Mouse (Mus musculus): Measurements from ENCODE around the gene Gstp3. TPM values are rescaled to one million over a fixed set of nuclear protein-coding genes. Genes with fewer than 3 reads are reported as not detected.

Gstp3 gene
- polyA plus RNA-seq, 1 experiment from 2014 or later: not detected

Other genes with a start within 250 kb of the Gstp3 start
- 56.1 and 56.3 TPM in 2 replicates for gene Chka, start 207.8 kb downstream of the Gstp3 start, polyA plus RNA-seq (2015; fragmentation: Nextera tagmentation; extraction: Ambion mirVana)
- 18.9 and 21.2 TPM in 2 replicates for gene Tcirg1, start 152.4 kb downstream of the Gstp3 start, polyA plus RNA-seq (2015; fragmentation: Nextera tagmentation; extraction: Ambion mirVana)
- gene Ndufs8, start 146.8 kb downstream of the Gstp3 start, polyA plus RNA-seq (2015; fragmentation: Nextera tagmentation; extraction: Ambion mirVana): 307 and 320 TPM in 2 replicates
- gene Aldh3b1, start 129.8 kb downstream of the Gstp3 start, polyA plus RNA-seq (2015; fragmentation: Nextera tagmentation; extraction: Ambion mirVana): 2.2 and 3.1 TPM in 2 replicates
- 12.4 and 14.1 TPM in 2 replicates for gene Unc93b1, start 124.4 kb downstream of the Gstp3 start, polyA plus RNA-seq (2015; fragmentation: Nextera tagmentation; extraction: Ambion mirVana)
- not detected in 2 replicates for gene Aldh3b3, start 100.9 kb downstream of the Gstp3 start, polyA plus RNA-seq (2015; fragmentation: Nextera tagmentation; extraction: Ambion mirVana)
- gene Aldh3b2, start 87.2 kb downstream of the Gstp3 start, polyA plus RNA-seq (2015; fragmentation: Nextera tagmentation; extraction: Ambion mirVana): 0.44 and 0.66 TPM in 2 replicates
- 2.9 and 3.1 TPM in 2 replicates for gene Acy3, start 73.0 kb downstream of the Gstp3 start, polyA plus RNA-seq (2015; fragmentation: Nextera tagmentation; extraction: Ambion mirVana)
- gene Tbx10, start 66.8 kb downstream of the Gstp3 start, polyA plus RNA-seq (2015; fragmentation: Nextera tagmentation; extraction: Ambion mirVana): 0.67 and 0.89 TPM in 2 replicates
- 22.6 and 25.5 TPM in 2 replicates for gene Nudt8, start 59.0 kb downstream of the Gstp3 start, polyA plus RNA-seq (2015; fragmentation: Nextera tagmentation; extraction: Ambion mirVana)
- gene Gm49405, start 58.9 kb downstream of the Gstp3 start, polyA plus RNA-seq (2015; fragmentation: Nextera tagmentation; extraction: Ambion mirVana): 3.5 and 4.3 TPM in 2 replicates
- 4.9 and 6.6 TPM in 2 replicates for gene Doc2g, start 56.3 kb downstream of the Gstp3 start, polyA plus RNA-seq (2015; fragmentation: Nextera tagmentation; extraction: Ambion mirVana)
- gene Ndufv1, start 46.8 kb downstream of the Gstp3 start, polyA plus RNA-seq (2015; fragmentation: Nextera tagmentation; extraction: Ambion mirVana): 265 and 277 TPM in 2 replicates
- gene Gstp1, start 21.6 kb downstream of the Gstp3 start, polyA plus RNA-seq (2015; fragmentation: Nextera tagmentation; extraction: Ambion mirVana): 569 and 604 TPM in 2 replicates
- 2.5 and 2.6 TPM in 2 replicates for gene Gstp2, start 13.5 kb downstream of the Gstp3 start, polyA plus RNA-seq (2015; fragmentation: Nextera tagmentation; extraction: Ambion mirVana)
- gene Cabp2, start 22.0 kb upstream of the Gstp3 start, polyA plus RNA-seq (2015; fragmentation: Nextera tagmentation; extraction: Ambion mirVana): not detected in 2 replicates
- 85.4 and 86.4 TPM in 2 replicates for gene Cdk2ap2, start 37.6 kb upstream of the Gstp3 start, polyA plus RNA-seq (2015; fragmentation: Nextera tagmentation; extraction: Ambion mirVana)
- gene Pitpnm1, start 40.4 kb upstream of the Gstp3 start, polyA plus RNA-seq (2015; fragmentation: Nextera tagmentation; extraction: Ambion mirVana): 87.3 and 91.9 TPM in 2 replicates
- gene Aip, start 66.3 kb upstream of the Gstp3 start, polyA plus RNA-seq (2015; fragmentation: Nextera tagmentation; extraction: Ambion mirVana): 109 and 113 TPM in 2 replicates
- not detected in 2 replicates for gene Gpr152, start 80.2 kb upstream of the Gstp3 start, polyA plus RNA-seq (2015; fragmentation: Nextera tagmentation; extraction: Ambion mirVana)
- gene Cabp4, start 84.5 kb upstream of the Gstp3 start, polyA plus RNA-seq (2015; fragmentation: Nextera tagmentation; extraction: Ambion mirVana): 0.24 and 0.29 TPM in 2 replicates
- gene Coro1b, start 89.0 kb upstream of the Gstp3 start, polyA plus RNA-seq (2015; fragmentation: Nextera tagmentation; extraction: Ambion mirVana): 116 and 122 TPM in 2 replicates
- gene Ptprcap, start 94.0 kb upstream of the Gstp3 start, polyA plus RNA-seq (2015; fragmentation: Nextera tagmentation; extraction: Ambion mirVana): 0.41 and 0.63 TPM in 2 replicates
- gene Rps6kb2, start 103.8 kb upstream of the Gstp3 start, polyA plus RNA-seq (2015; fragmentation: Nextera tagmentation; extraction: Ambion mirVana): 54.1 and 57.0 TPM in 2 replicates
- gene Carns1, start 115.9 kb upstream of the Gstp3 start, polyA plus RNA-seq (2015; fragmentation: Nextera tagmentation; extraction: Ambion mirVana): 6.5 and 7.9 TPM in 2 replicates
- 0.54 and 1.1 TPM in 2 replicates for gene Tbc1d10c, start 131.7 kb upstream of the Gstp3 start, polyA plus RNA-seq (2015; fragmentation: Nextera tagmentation; extraction: Ambion mirVana)
- 604 and 614 TPM in 2 replicates for gene Ppp1ca, start 132.5 kb upstream of the Gstp3 start, polyA plus RNA-seq (2015; fragmentation: Nextera tagmentation; extraction: Ambion mirVana)
- 25.0 and 26.5 TPM in 2 replicates for gene Rad9a, start 142.1 kb upstream of the Gstp3 start, polyA plus RNA-seq (2015; fragmentation: Nextera tagmentation; extraction: Ambion mirVana)
- 1.0 and 1.1 TPM in 2 replicates for gene Clcf1, start 154.7 kb upstream of the Gstp3 start, polyA plus RNA-seq (2015; fragmentation: Nextera tagmentation; extraction: Ambion mirVana)
- gene AC109138.7, start 154.8 kb upstream of the Gstp3 start, polyA plus RNA-seq (2015; fragmentation: Nextera tagmentation; extraction: Ambion mirVana): not detected in 2 replicates
- 21.3 and 24.0 TPM in 2 replicates for gene Pold4, start 172.3 kb upstream of the Gstp3 start, polyA plus RNA-seq (2015; fragmentation: Nextera tagmentation; extraction: Ambion mirVana)
- gene Ssh3, start 209.6 kb upstream of the Gstp3 start, polyA plus RNA-seq (2015; fragmentation: Nextera tagmentation; extraction: Ambion mirVana): 19.9 and 21.2 TPM in 2 replicates
- gene Ankrd13d, start 223.6 kb upstream of the Gstp3 start, polyA plus RNA-seq (2015; fragmentation: Nextera tagmentation; extraction: Ambion mirVana): 69.0 and 85.3 TPM in 2 replicates
- 27.3 and 28.3 TPM in 2 replicates for gene Grk2, start 246.7 kb upstream of the Gstp3 start, polyA plus RNA-seq (2015; fragmentation: Nextera tagmentation; extraction: Ambion mirVana)

Data from hindbrain, embryonic 16.5 days (tissue).